Mouse (Mus musculus): ENCODE measurements around the gene Gm49354. TPM values are rescaled to one million over a fixed set of nuclear protein-coding genes. Genes with fewer than 3 reads are reported as not detected.

The Gm49354 gene
- polyA plus RNA-seq, 1 experiment from 2014 or later, result not detected

DNA sequence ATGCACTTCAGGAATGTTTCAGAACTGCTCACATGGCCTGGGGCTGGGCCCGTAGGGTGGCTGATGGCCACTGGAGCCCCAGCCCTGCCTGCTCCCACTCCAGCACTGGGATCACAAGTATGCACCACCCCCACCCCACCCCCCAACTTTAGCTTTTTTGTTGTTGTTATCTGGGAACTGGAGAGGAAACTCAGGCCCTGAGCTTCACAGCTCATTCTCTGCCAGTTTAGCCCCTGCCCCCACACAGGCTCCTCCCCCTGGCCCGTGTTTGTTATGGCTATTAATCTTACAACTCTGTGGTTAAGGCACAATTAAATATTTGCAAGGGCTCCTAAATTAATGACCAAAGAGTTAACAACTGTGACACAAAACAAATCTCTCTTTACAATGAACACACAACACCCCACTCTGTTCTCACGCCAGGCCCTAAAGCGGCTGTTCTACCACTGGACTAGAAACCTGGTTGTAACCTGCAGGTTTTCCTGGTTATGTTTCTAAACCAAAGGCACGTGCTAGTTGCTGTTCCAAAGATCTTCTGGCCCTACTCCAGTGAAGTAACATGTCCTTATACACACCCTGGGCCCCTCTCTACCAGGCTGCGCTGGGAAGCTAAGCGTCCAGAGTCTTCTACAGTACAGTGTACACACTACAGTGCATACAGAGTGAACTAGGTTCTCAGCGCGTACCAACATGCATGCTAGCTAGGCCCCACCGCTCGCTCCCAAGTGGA is 15.1 kb downstream of the Gm49354 start:
- no peaks in the 10 kb centered on the region for H3K27me3 ChIP-seq
- no peak overlapping the region for H3K4me2 ChIP-seq (replicated peaks)
- peaks cover 46% of the 10 kb centered on the region for H3K4me1 ChIP-seq
- no peak overlapping the region for H3K27ac ChIP-seq (replicated peaks)
- WGBS, result 62% methylated on average over 11 of the region's 11 CpGs
- no peak for ATAC-seq (ENCODE audit: insufficient number of reproducible peaks, low FRiP score, low TSS enrichment, low read depth)
- no peak overlapping the region for H3K4me3 ChIP-seq (replicated peaks)
- H3K9me3 ChIP-seq (replicated peaks), result no peaks in the 10 kb centered on the region
- no peak overlapping the region for H3K9ac ChIP-seq
- H3K36me3 ChIP-seq, result peaks cover 11% of the 10 kb centered on the region

GRCm38 (mm10) chr13:59762791-59763190 is 19.3 kb downstream of the Gm49354 start:
- 90% methylated on average over 7 of the region's 7 CpGs for WGBS
- peaks cover 38% of the 10 kb centered on the region for H3K36me3 ChIP-seq
- no peaks in the 10 kb centered on the region for H3K27me3 ChIP-seq
- ATAC-seq (ENCODE audit: insufficient number of reproducible peaks, low FRiP score, low TSS enrichment, low read depth), result no peak
- no peak overlapping the region for H3K27ac ChIP-seq (replicated peaks)
- no peaks in the 10 kb centered on the region for H3K9me3 ChIP-seq (replicated peaks)
- no peak overlapping the region for H3K4me3 ChIP-seq (replicated peaks)
- H3K9ac ChIP-seq, result no peak overlapping the region
- peaks cover 22% of the 10 kb centered on the region for H3K4me1 ChIP-seq
- H3K4me2 ChIP-seq (replicated peaks), result no peak overlapping the region

GRCm38 (mm10) chr13:59756906-59757305 is 25.1 kb downstream of the Gm49354 start:
- WGBS, result 91% methylated on average over 7 of the region's 7 CpGs
- H3K4me3 ChIP-seq (replicated peaks), result no peak overlapping the region

DNA sequence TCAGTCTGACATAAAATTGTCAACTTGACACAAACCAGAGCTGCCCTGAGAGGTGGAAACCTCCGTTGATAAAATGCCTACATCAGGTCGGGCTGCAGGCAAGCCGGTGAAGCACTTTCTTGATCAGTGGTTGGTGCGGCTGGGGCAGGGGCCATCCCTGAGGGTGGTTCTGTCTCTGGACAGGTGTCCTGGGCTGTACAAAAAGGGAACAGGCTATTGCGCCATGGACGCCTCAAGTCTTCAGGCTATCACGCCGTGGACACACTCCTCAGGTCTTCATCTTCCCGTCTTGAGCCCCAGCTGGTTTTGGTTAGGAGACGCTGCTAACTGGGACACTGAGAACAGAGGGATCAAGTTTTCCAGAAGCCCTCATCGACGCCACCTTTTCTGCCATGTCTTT is 31.7 kb downstream of the Gm49354 start:
- Histone ChIP-seq H3K9ac (no peak overlapping the region), H3K36me3 (peaks cover 11% of the 10 kb centered on the region), H3K27me3 (no peaks in the 10 kb centered on the region), H3K4me2 (replicated peaks) (no peak overlapping the region), H3K27ac (replicated peaks) (no peak overlapping the region), H3K9me3 (replicated peaks) (no peaks in the 10 kb centered on the region), H3K4me3 (replicated peaks) (no peak overlapping the region), H3K4me1 (no peaks in the 10 kb centered on the region; the same call in 1 of the 2 replicates)
- WGBS, result 43% methylated on average over 12 of the region's 12 CpGs
- no peak for ATAC-seq (ENCODE audit: insufficient number of reproducible peaks, low FRiP score, low TSS enrichment, low read depth)

More at GRCm38 (mm10) chr13:59756906-59757305, 25.1 kb downstream of the Gm49354 start:
- Histone ChIP-seq H3K9me3 (replicated peaks) (no peaks in the 10 kb centered on the region), H3K4me2 (replicated peaks) (no peak overlapping the region), H3K9ac (no peak overlapping the region), H3K27ac (replicated peaks) (no peak overlapping the region), H3K4me1 (no peaks in the 10 kb centered on the region), H3K36me3 (peaks cover 53% of the 10 kb centered on the region), H3K27me3 (no peaks in the 10 kb centered on the region)
- ATAC-seq (ENCODE audit: insufficient number of reproducible peaks, low FRiP score, low TSS enrichment, low read depth), result no peak

GRCm38 (mm10) chr13:59746711-59747110 is 35.3 kb downstream of the Gm49354 start, which contains the start of gene 1700014D04Rik:
Gene 1700014D04Rik (minus strand): TSS chr13:59746752.
- WGBS, result 81% methylated on average over 9 of the region's 9 CpGs

GRCm38 (mm10) chr13:59746164-59746563 is 35.9 kb downstream of the Gm49354 start:
- Histone ChIP-seq H3K9ac (no peak overlapping the region), H3K4me3 (replicated peaks) (no peak overlapping the region), H3K4me1 (no peaks in the 10 kb centered on the region; the same call in 1 of the 2 replicates), H3K27me3 (no peaks in the 10 kb centered on the region), H3K27ac (replicated peaks) (no peak overlapping the region), H3K4me2 (replicated peaks) (no peak overlapping the region), H3K36me3 (no peaks in the 10 kb centered on the region), H3K9me3 (replicated peaks) (no peaks in the 10 kb centered on the region)
- no peak for ATAC-seq (ENCODE audit: insufficient number of reproducible peaks, low FRiP score, low TSS enrichment, low read depth)
- WGBS, result 76% methylated on average over 6 of the region's 6 CpGs

More at GRCm38 (mm10) chr13:59746711-59747110, 35.3 kb downstream of the Gm49354 start, which contains the start of gene 1700014D04Rik:
- no peak within 1 kb of the TSS for H3K27ac ChIP-seq (replicated peaks)
- H3K4me2 ChIP-seq (replicated peaks), result no peak within 1 kb of the TSS
- no peaks in the 10 kb centered on the region for H3K9me3 ChIP-seq (replicated peaks)
- no peaks in the 10 kb centered on the region for H3K36me3 ChIP-seq
- no peak within 1 kb of the TSS for H3K9ac ChIP-seq
- no peaks in the 10 kb centered on the region for H3K27me3 ChIP-seq
- H3K4me3 ChIP-seq (replicated peaks), result no peak within 1 kb of the TSS
- ATAC-seq (ENCODE audit: insufficient number of reproducible peaks, low FRiP score, low TSS enrichment, low read depth), result 0 out of 2 replicates have a peak, but pooled peaks have one; percentile 19
- no peaks in the 10 kb centered on the region; the same call in 1 of the 2 replicates for H3K4me1 ChIP-seq

DNA sequence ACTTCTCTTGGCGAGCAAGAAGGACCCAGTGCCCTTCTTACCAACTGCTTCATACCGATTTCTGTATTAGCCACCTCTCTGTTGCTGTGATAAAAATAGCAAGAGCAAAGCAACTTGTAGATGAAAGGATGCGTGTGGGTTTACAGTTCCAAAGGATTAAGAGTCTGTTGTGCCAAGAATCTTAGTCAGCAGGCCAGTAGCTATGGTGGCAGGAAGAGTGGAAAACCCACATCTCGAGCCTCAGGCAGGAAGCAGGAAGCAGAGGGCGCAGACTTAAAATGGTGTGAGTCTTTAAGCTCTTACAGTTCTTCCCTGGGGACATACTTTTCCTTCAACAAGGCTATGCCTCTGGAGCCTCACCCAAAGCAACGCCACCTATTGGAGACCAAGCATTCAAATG is 36.6 kb downstream of the Gm49354 start:
- 76% methylated on average over 6 of the region's 6 CpGs for WGBS
- Histone ChIP-seq H3K4me1 (no peaks in the 10 kb centered on the region; the same call in 1 of the 2 replicates), H3K4me2 (replicated peaks) (no peak overlapping the region), H3K36me3 (no peaks in the 10 kb centered on the region), H3K9ac (no peak overlapping the region), H3K27me3 (no peaks in the 10 kb centered on the region), H3K27ac (replicated peaks) (no peak overlapping the region), H3K4me3 (replicated peaks) (no peak overlapping the region), H3K9me3 (replicated peaks) (no peaks in the 10 kb centered on the region)
- no peak for ATAC-seq (ENCODE audit: insufficient number of reproducible peaks, low FRiP score, low TSS enrichment, low read depth)

GRCm38 (mm10) chr13:59741697-59742096 is 40.3 kb downstream of the Gm49354 start:
- no peaks in the 10 kb centered on the region for H3K36me3 ChIP-seq
- no peak for ATAC-seq (ENCODE audit: insufficient number of reproducible peaks, low FRiP score, low TSS enrichment, low read depth)
- WGBS, result 76% methylated on average over 10 of the region's 10 CpGs

DNA sequence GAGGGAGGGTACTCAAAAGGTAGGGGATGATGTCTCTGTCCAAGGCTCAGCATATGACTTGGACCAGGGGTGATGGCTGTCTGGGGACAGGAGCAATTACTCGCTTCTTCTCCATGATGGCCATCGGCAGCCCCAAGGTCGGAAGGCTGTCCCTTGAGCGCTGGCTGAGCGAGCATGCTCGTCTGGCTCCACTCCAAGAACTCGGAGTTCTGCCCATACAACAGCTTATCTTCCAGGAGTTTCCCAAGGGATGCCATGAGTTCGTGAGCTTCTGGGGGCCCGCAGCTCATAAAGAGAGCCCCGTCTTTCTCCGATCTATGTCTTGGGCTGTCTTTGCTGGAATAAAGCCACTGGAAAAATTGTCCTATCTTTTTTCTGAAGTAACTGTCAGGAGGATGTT is 40.9 kb downstream of the Gm49354 start:
- Histone ChIP-seq H3K4me1 (no peaks in the 10 kb centered on the region), H3K27me3 (no peaks in the 10 kb centered on the region), H3K4me2 (replicated peaks) (no peak overlapping the region), H3K4me3 (replicated peaks) (no peak overlapping the region), H3K9ac (no peak overlapping the region), H3K36me3 (no peaks in the 10 kb centered on the region), H3K27ac (replicated peaks) (no peak overlapping the region), H3K9me3 (replicated peaks) (no peaks in the 10 kb centered on the region)
- 89% methylated on average over 11 of the region's 11 CpGs for WGBS
- ATAC-seq (ENCODE audit: insufficient number of reproducible peaks, low FRiP score, low TSS enrichment, low read depth), result no peak

More at GRCm38 (mm10) chr13:59741697-59742096, 40.3 kb downstream of the Gm49354 start:
- Histone ChIP-seq H3K4me3 (replicated peaks) (no peak overlapping the region), H3K27ac (replicated peaks) (no peak overlapping the region), H3K9ac (no peak overlapping the region), H3K27me3 (no peaks in the 10 kb centered on the region), H3K4me1 (no peaks in the 10 kb centered on the region), H3K4me2 (replicated peaks) (no peak overlapping the region), H3K9me3 (replicated peaks) (no peaks in the 10 kb centered on the region)

GRCm38 (mm10) chr13:59739397-59739796 is 42.6 kb downstream of the Gm49354 start:
- Histone ChIP-seq H3K4me2 (replicated peaks) (no peak overlapping the region), H3K9me3 (replicated peaks) (no peaks in the 10 kb centered on the region), H3K36me3 (no peaks in the 10 kb centered on the region), H3K27me3 (no peaks in the 10 kb centered on the region), H3K27ac (replicated peaks) (no peak overlapping the region), H3K4me1 (no peaks in the 10 kb centered on the region), H3K9ac (no peak overlapping the region), H3K4me3 (replicated peaks) (no peak overlapping the region)
- no peak for ATAC-seq (ENCODE audit: insufficient number of reproducible peaks, low FRiP score, low TSS enrichment, low read depth)
- WGBS, result 91% methylated on average over 4 of the region's 4 CpGs

DNA sequence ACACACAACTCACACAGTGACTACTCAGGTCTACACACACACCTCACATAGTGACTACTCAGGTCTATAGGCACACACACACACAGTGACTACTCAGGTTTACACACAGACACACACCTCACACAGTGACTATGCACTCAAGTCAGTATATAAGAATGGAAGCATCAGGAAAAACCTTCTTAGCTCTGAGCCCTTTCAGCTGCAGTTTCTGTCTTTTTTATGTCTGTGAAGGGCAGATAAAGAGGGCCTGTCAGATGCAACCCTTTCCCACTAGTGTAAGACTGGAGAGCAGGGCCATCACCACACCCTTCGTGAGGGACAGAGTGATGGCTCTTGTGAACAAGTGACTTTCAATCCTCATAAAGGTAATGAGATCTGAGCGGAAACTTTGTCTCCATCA is 43.6 kb downstream of the Gm49354 start:
- H3K36me3 ChIP-seq, result no peaks in the 10 kb centered on the region
- no peak for ATAC-seq (ENCODE audit: insufficient number of reproducible peaks, low FRiP score, low TSS enrichment, low read depth)
- H3K4me2 ChIP-seq (replicated peaks), result no peak overlapping the region
- no peak overlapping the region for H3K27ac ChIP-seq (replicated peaks)
- no peaks in the 10 kb centered on the region for H3K9me3 ChIP-seq (replicated peaks)
- H3K4me1 ChIP-seq, result no peaks in the 10 kb centered on the region
- 80% methylated on average over 2 of the region's 2 CpGs for WGBS
- no peak overlapping the region for H3K9ac ChIP-seq
- no peak overlapping the region for H3K4me3 ChIP-seq (replicated peaks)
- no peaks in the 10 kb centered on the region for H3K27me3 ChIP-seq

GRCm38 (mm10) chr13:59735190-59735589 is 46.9 kb downstream of the Gm49354 start:
- no peak overlapping the region for H3K4me3 ChIP-seq (replicated peaks)
- ATAC-seq (ENCODE audit: insufficient number of reproducible peaks, low FRiP score, low TSS enrichment, low read depth), result no peak
- no peak overlapping the region for H3K4me2 ChIP-seq (replicated peaks)
- no peak overlapping the region for H3K27ac ChIP-seq (replicated peaks)
- no peaks in the 10 kb centered on the region for H3K36me3 ChIP-seq
- no peaks in the 10 kb centered on the region for H3K27me3 ChIP-seq
- no peaks in the 10 kb centered on the region for H3K9me3 ChIP-seq (replicated peaks)
- 25% methylated on average over 3 of the region's 3 CpGs for WGBS
- H3K4me1 ChIP-seq, result no peaks in the 10 kb centered on the region
- no peak overlapping the region for H3K9ac ChIP-seq

Data from embryonic facial prominence, embryonic 15.5 days (tissue).